Mouse (Mus musculus) adrenal gland, adult 2 months (tissue): ENCODE measurements around the gene Cops7b. TPM values are rescaled to one million over a fixed set of nuclear protein-coding genes. Genes with fewer than 3 reads are reported as not detected.

Experiments
- microRNA-seq, 2 experiments: library from miRNA; unstranded; fragments of <30 nt; microRNA quantifications; one replicate each; pipeline ENCODE4 v1.2.0; 2021
- polyA plus RNA-seq: library from polyadenylated mRNA; depleted of rRNA; stranded (reverse); fragments of >200 nt; gene quantifications from 2 replicates; pipeline ENCODE4 v1.2.3, GENCODE M21; 2012; rRNA removed
- total RNA-seq, 2 experiments: library from RNA; stranded (reverse); gene quantifications; 2 replicates each; pipeline ENCODE4 v1.2.3; 2021

Gene Cops7b
- total and polyA plus RNA-seq, 3 experiments = 9.8 to 18.0 (median 10.2) TPM

Small RNA genes within 50 kb of the gene (microRNA-seq; reads per million reads assigned to microRNA genes)
- gene Gm22955 = 0 reads per million in 2 experiments

Other genes with a start within 250 kb of the Cops7b start
- gene Ncl, start 223.5 kb upstream of the Cops7b start, total RNA-seq = 100 to 1,000 TPM; 183 to 192 TPM
- 4.8 and 8.9 TPM in 2 replicates for gene Ncl, start 223.5 kb upstream of the Cops7b start, polyA plus RNA-seq
- gene Nmur1, start 156.7 kb upstream of the Cops7b start, total RNA-seq = not detected
- gene Nmur1, start 156.7 kb upstream of the Cops7b start, polyA plus RNA-seq = 0.17 and 0.18 TPM in 2 replicates
- not detected for gene Tex44, start 156.6 kb upstream of the Cops7b start, total RNA-seq
- not detected in 2 replicates for gene Tex44, start 156.6 kb upstream of the Cops7b start, polyA plus RNA-seq
- gene Ptma, start 56.2 kb upstream of the Cops7b start, total RNA-seq = 100 to 1,000 TPM; 538 to 582 TPM
- 728 and 947 TPM in 2 replicates for gene Ptma, start 56.2 kb upstream of the Cops7b start, polyA plus RNA-seq
- gene Pde6d, start 275 bp upstream of the Cops7b start, total RNA-seq = 10 to 100 TPM; 29.3 to 39.5 TPM
- gene Pde6d, start 275 bp upstream of the Cops7b start, polyA plus RNA-seq = 10.2 and 12.8 TPM in 2 replicates
- under 1 TPM in 1 of 2 experiments, not detected in 1; 0.55 TPM for gene Nppc, start 87.7 kb downstream of the Cops7b start, total RNA-seq
- gene Nppc, start 87.7 kb downstream of the Cops7b start, polyA plus RNA-seq = 0.44 and 0.45 TPM in 2 replicates
- gene Dis3l2, start 120.9 kb downstream of the Cops7b start, total RNA-seq = 10 to 100 TPM; 14.8 to 14.9 TPM
- gene Dis3l2, start 120.9 kb downstream of the Cops7b start, polyA plus RNA-seq = 8.4 and 11.2 TPM in 2 replicates